Mouse (Mus musculus) large intestine, adult 2 months (tissue): ENCODE measurements around the gene Gm20683. TPM values are rescaled to one million over a fixed set of nuclear protein-coding genes. Genes with fewer than 3 reads are reported as not detected.
A peak's percentile ranks its signal among the peaks of the same experiment; 100 is the strongest.
"Not testable (repeated sequence)": the region's sequence is repeated elsewhere in the genome, so short reads cannot be mapped to it uniquely, and the experiment has no call there.

Experiments
- DNase-seq: peaks from one replicate; pipeline ENCODE4 v3.0.0-alpha.2; 2012; ENCODE audit warnings: low read depth, low spot score
- WGBS: fragments of 180-500 bp; shearing (Covaris S2); methylation state at CpG from one replicate; pipeline ENCODE4 v1.1.7; 2018; 5-methylcytosine and 5-hydroxymethylcytosine counted together
- polyA plus RNA-seq: library from polyadenylated mRNA; depleted of rRNA; stranded (reverse); fragments of >200 nt; gene quantifications from 2 replicates; pipeline ENCODE4 v1.2.3, GENCODE M21; 2012

Gene Gm20683
- polyA plus RNA-seq, 1 experiment = 22.2 TPM

- DNase-seq = peak; percentile 57
- 1% methylated on average over 59 of the region's 59 CpGs for WGBS
These were observed 33.9 kb upstream of the Gm20683 start for GRCm38 (mm10) chr17:25875171-25876136.

- whole genome bisulfite sequencing = under 1% methylated on average over 25 of the region's 25 CpGs
- DNase-seq = peak; percentile 80
These were observed 33.2 kb upstream of the Gm20683 start, which contains the start of gene Mettl26 for GRCm38 (mm10) chr17:25874721-25875170. Gene Mettl26 (plus strand): TSS chr17:25875074.

- DNase-seq = no peak
- WGBS = 12% methylated on average over 14 of the region's 14 CpGs
These were observed 32.7 kb upstream of the Gm20683 start for GRCm38 (mm10) chr17:25874148-25874720.

- WGBS = 83% methylated on average over 11 of the region's 11 CpGs
- no peak for DNase-seq
These were observed 32.0 kb upstream of the Gm20683 start for GRCm38 (mm10) chr17:25873405-25874147.

GRCm38 (mm10) chr17:25872676-25873075 lies 31.1 kb upstream of the Gm20683 start:
- WGBS = 96% methylated on average over 3 of the region's 3 CpGs
- DNase-seq = no peak

- DNase-seq = not testable (repeated sequence)
These were observed 30.0 kb upstream of the Gm20683 start for GRCm38 (mm10) chr17:25871566-25871965.

- WGBS = 87% methylated on average over 2 of the region's 2 CpGs
These were observed 28.4 kb upstream of the Gm20683 start for GRCm38 (mm10) chr17:25869954-25870353.

GRCm38 (mm10) chr17:25869498-25869897 lies 27.9 kb upstream of the Gm20683 start:
- DNase-seq = no peak
- WGBS = 88% methylated on average over 8 of the region's 8 CpGs

More at GRCm38 (mm10) chr17:25869954-25870353, 28.4 kb upstream of the Gm20683 start:
- DNase-seq = no peak

- WGBS = under 1% methylated on average over 23 of the region's 24 CpGs
- no peak for DNase-seq
These were observed 27.1 kb upstream of the Gm20683 start, which contains the start of gene Mcrip2 for GRCm38 (mm10) chr17:25868601-25869191. Gene Mcrip2 (minus strand): TSS chr17:25868764.

- 1% methylated on average over 42 of the region's 42 CpGs for WGBS
- no peak for DNase-seq
These were observed 26.5 kb upstream of the Gm20683 start for GRCm38 (mm10) chr17:25867836-25868600.

- WGBS = 6% methylated on average over 7 of the region's 7 CpGs
- DNase-seq = no peak
These were observed 25.9 kb upstream of the Gm20683 start for GRCm38 (mm10) chr17:25867509-25867835.

GRCm38 (mm10) chr17:25866172-25866571 lies 24.6 kb upstream of the Gm20683 start:
- DNase-seq = no peak
- WGBS = 63% methylated on average over 3 of the region's 3 CpGs

GRCm38 (mm10) chr17:25865288-25865687 lies 23.7 kb upstream of the Gm20683 start:
- 22% methylated on average over 11 of the region's 11 CpGs for WGBS
- no peak for DNase-seq

GRCm38 (mm10) chr17:25864311-25864710 lies 22.7 kb upstream of the Gm20683 start:
- no peak for DNase-seq
- WGBS = 80% methylated on average over 14 of the region's 14 CpGs

- 39% methylated on average over 6 of the region's 6 CpGs for WGBS
- no peak for DNase-seq
These were observed 22.1 kb upstream of the Gm20683 start for GRCm38 (mm10) chr17:25863681-25864080.

GRCm38 (mm10) chr17:25861704-25862612 lies 20.4 kb upstream of the Gm20683 start:
- no peak for DNase-seq
- WGBS = 7% methylated on average over 6 of the region's 6 CpGs

- 2% methylated on average over 65 of the region's 65 CpGs for WGBS
- no peak for DNase-seq
These were observed 19.5 kb upstream of the Gm20683 start, which contains the start of gene Wdr90 for GRCm38 (mm10) chr17:25860832-25861703. Gene Wdr90 (minus strand): TSS chr17:25861501.
